Mouse (Mus musculus) central nervous system, embryonic 18 days (tissue): ENCODE results near the gene Atg4a. TPM values are rescaled to one million over a fixed set of nuclear protein-coding genes. Genes with fewer than 3 reads are reported as not detected.

Experiments used
- polyA plus RNA-seq: library from polyadenylated mRNA; depleted of rRNA; stranded (reverse); fragments of >200 nt; gene quantifications from 2 replicates; pipeline ENCODE4 v1.2.3, GENCODE M21; 2012; rRNA removed

Gene Atg4a
- 13.2 and 15.0 TPM in 2 replicates for polyA plus RNA-seq

DNA sequence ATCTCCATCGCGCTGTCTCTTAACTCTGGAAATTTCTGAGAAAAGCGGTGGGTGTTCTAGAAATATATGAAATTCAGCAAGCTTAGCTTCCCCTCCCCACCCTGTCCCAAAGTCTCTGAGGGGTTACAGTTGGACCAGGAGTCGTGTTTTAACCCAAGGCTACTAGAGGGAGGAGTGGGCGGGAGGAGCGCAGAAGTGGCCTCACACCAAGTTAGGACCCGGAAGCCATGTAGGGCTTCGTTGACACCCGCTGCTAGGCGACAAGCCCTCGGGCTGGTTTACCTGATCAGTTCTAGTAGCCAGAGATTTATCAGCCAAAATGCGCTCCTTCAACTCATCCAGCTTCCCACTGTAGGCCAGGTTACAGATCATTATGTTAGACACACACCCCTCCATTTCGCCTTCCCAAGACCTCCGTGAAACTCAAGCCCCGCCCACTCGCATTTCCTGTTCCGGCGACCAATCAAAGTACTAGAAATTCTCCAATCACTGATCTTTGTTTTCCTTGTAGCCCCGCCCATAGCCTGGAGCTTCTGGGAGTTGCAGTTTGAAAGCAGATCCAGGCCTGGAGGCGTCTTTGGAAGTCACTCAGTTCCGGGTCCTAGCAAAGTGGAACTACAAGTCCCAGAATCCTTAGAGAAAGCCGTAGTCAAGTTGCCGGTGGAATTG is at the start of gene Atg4a, which contains the start of gene Psmd10:
Atg4a (plus strand) TSS at position 636 of the 669 bp plus-strand sequence.
Psmd10 (minus strand) TSS at position 457 of the 669 bp plus-strand sequence.

DNA sequence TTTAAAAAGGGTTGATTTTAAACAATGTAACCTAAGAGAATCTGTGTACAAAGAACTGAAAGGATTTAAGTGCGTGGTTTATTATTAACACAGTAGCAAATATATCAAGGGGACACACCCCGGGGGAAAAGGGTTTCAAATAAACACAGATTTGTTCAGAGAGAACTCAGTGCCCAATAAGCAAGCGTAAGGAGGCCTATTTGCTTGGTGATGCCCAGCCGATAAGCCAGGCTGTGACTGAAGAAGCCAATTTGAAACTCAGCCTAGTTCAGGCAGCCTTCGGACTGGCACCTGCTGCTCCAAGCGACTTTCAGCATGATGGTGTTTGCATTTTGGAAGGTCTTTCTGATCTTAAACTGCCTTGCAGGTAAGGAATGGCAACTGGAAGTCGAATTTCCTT is 49.3 kb upstream of the Atg4a start, which contains the start of gene Vsig1:
Vsig1 (plus strand) TSS at position 249 of the 400 bp plus-strand sequence.

Other genes starting within 250 kb of the Atg4a start
- not detected in 2 replicates for gene Tex13b, start 143.5 kb upstream of the Atg4a start, polyA plus RNA-seq
- gene Vsig1, start 49.3 kb upstream of the Atg4a start, polyA plus RNA-seq, result 0.08 and 0.10 TPM in 2 replicates
- gene Psmd10, start 179 bp upstream of the Atg4a start, polyA plus RNA-seq, result 19.2 and 21.9 TPM in 2 replicates